Mouse (Mus musculus) skeletal muscle tissue, adult 2 months (tissue): ENCODE results near the gene Prrc2a.

Experiments
- DNase-seq: peaks from one replicate; pipeline ENCODE4 v3.0.0-alpha.2; 2012; ENCODE audit warnings: low read depth, low spot score

The Prrc2a gene

GRCm38 (mm10) chr17:35190096-35190495, 25.4 kb upstream of the Prrc2a start:
- DNase-seq, result no peak

GRCm38 (mm10) chr17:35189186-35189585, 24.5 kb upstream of the Prrc2a start:
- DNase-seq, result no peak

- DNase-seq, result no peak
Measured at GRCm38 (mm10) chr17:35187959-35188610, 23.4 kb upstream of the Prrc2a start, which contains the start of gene Lst1. TSS of gene Lst1 (minus strand) at chr17:35188439.

- DNase-seq, result no peak
Measured at GRCm38 (mm10) chr17:35187345-35187744, 22.6 kb upstream of the Prrc2a start.

- no peak for DNase-seq
Measured at GRCm38 (mm10) chr17:35186681-35187080, 22.0 kb upstream of the Prrc2a start.

GRCm38 (mm10) chr17:35185639-35186611, 21.2 kb upstream of the Prrc2a start:
- no peak for DNase-seq

- DNase-seq, result no peak
Measured at GRCm38 (mm10) chr17:35180093-35180492, 15.4 kb upstream of the Prrc2a start.

GRCm38 (mm10) chr17:35178528-35178927, 13.8 kb upstream of the Prrc2a start:
- peak; percentile 67 for DNase-seq

GRCm38 (mm10) chr17:35175968-35176367, 11.3 kb upstream of the Prrc2a start, which contains the start of gene Aif1:
TSS of gene Aif1 (minus strand) at chr17:35176068.
- no peak for DNase-seq

GRCm38 (mm10) chr17:35175382-35175781, 10.7 kb upstream of the Prrc2a start:
- DNase-seq, result no peak

GRCm38 (mm10) chr17:35174201-35174977, 9.7 kb upstream of the Prrc2a start:
- DNase-seq, result no peak

GRCm38 (mm10) chr17:35173329-35173728, 8.6 kb upstream of the Prrc2a start:
- DNase-seq, result no peak

- no peak for DNase-seq
Measured at GRCm38 (mm10) chr17:35172445-35173234, 7.9 kb upstream of the Prrc2a start.

GRCm38 (mm10) chr17:35168541-35169207, 4.0 kb upstream of the Prrc2a start:
- DNase-seq, result no peak

GRCm38 (mm10) chr17:35167794-35168193, 3.1 kb upstream of the Prrc2a start:
- no peak for DNase-seq

- no peak for DNase-seq
Measured at GRCm38 (mm10) chr17:35166352-35167035, 1.8 kb upstream of the Prrc2a start.

GRCm38 (mm10) chr17:35165451-35166155, 906 bp upstream of the Prrc2a start:
- no peak for DNase-seq

GRCm38 (mm10) chr17:35164218-35164567, 504 bp downstream of the Prrc2a start:
- no peak for DNase-seq
